Mouse (Mus musculus) stomach, embryonic 16.5 days (tissue): Measurements from ENCODE around the gene Gm14326. TPM values are rescaled to one million over a fixed set of nuclear protein-coding genes. Genes with fewer than 3 reads are reported as not detected.
"Not testable (repeated sequence)": the region's sequence is repeated elsewhere in the genome, so short reads cannot be mapped to it uniquely, and the experiment has no call there.

ENCODE experiments used
- ATAC-seq: fragments of 200-750 bp; cut with Nextera tagmentation; 2 replicates; pipeline ENCODE4 v1.8.0; 2017; ENCODE audit warnings: moderate number of reproducible peaks, moderate TSS enrichment; ENCODE audit not compliant: insufficient read depth, low FRiP score
- H3K27ac ChIP-seq: fragments of 300-500 bp; sonication (generic); 2 replicates; pipeline ENCODE4 v1.5.1; 2014; ENCODE audit warnings: low read length
- H3K27me3 ChIP-seq: fragments of 300-500 bp; sonication (generic); 2 replicates; pipeline ENCODE4 v1.6.1; 2014; ENCODE audit warnings: low read length, control low read depth, mixed read lengths; ENCODE audit not compliant: control insufficient read depth, insufficient read depth
- H3K36me3 ChIP-seq: fragments of 300-500 bp; sonication (generic); 2 replicates; pipeline ENCODE4 v1.6.1; 2014; ENCODE audit warnings: low read length; ENCODE audit not compliant: control insufficient read depth, insufficient read depth
- H3K4me1 ChIP-seq: fragments of 300-500 bp; sonication (generic); 2 replicates; pipeline ENCODE4 v1.6.1; 2014; ENCODE audit warnings: low read length, control low read depth, mixed read lengths; ENCODE audit not compliant: control insufficient read depth, insufficient read depth
- H3K4me2 ChIP-seq: fragments of 300-500 bp; sonication (generic); 2 replicates; pipeline ENCODE4 v1.6.1; 2014; ENCODE audit warnings: low read depth, low read length, mixed read lengths
- H3K4me3 ChIP-seq: fragments of 300-500 bp; sonication (generic); replicated peaks from 2 replicates; pipeline ENCODE4 v1.5.1; 2014; ENCODE audit warnings: mild to moderate bottlenecking, low read length
- H3K9ac ChIP-seq: fragments of 300-500 bp; sonication (generic); 2 replicates; pipeline ENCODE4 v1.6.1; 2014; ENCODE audit warnings: low read length
- H3K9me3 ChIP-seq: fragments of 300-500 bp; sonication (generic); replicated peaks from 2 replicates; pipeline ENCODE4 v1.6.1; 2016; ENCODE audit warnings: low read length, control low read depth; ENCODE audit not compliant: control insufficient read depth
- WGBS: fragments of 180-500 bp; shearing (Covaris S2); extraction: QIAGEN DNeasy Blood & Tissue Kit; methylation state at CpG from one replicate; pipeline ENCODE4 v1.1.7; 2014; 5-methylcytosine and 5-hydroxymethylcytosine counted together
- polyA plus RNA-seq: library from polyadenylated mRNA; unstranded; fragments of >200 nt; fragmentation: Nextera tagmentation; extraction: Ambion mirVana; gene quantifications from 2 replicates; pipeline ENCODE4 v1.2.1, GENCODE M21; 2015

Gm14326 gene
- 15.8 and 17.7 TPM in 2 replicates for polyA plus RNA-seq

- H3K27me3 ChIP-seq, H3K27ac ChIP-seq, H3K36me3 ChIP-seq, H3K9me3 ChIP-seq, ATAC-seq, H3K4me1 ChIP-seq: not testable (repeated sequence)
- Histone ChIP-seq H3K9ac (peak within 1 kb of the TSS; percentile 66), H3K4me3 (peak within 1 kb of the TSS; percentile 47), H3K4me2 (peak within 1 kb of the TSS; percentile 39; the same call in 1 of the 2 replicates)
- WGBS = 0% methylated on average over 4 of the region's 7 CpGs
Measured at GRCm38 (mm10) chr2:177957145-177957544, at the start of gene Gm14326. TSS of gene Gm14326 (minus strand) at chr2:177957297.

GRCm38 (mm10) chr2:177974814-177975213 lies 17.7 kb upstream of the Gm14326 start:
- H3K27ac ChIP-seq, H3K4me3 ChIP-seq, H3K9ac ChIP-seq, H3K4me1 ChIP-seq, ATAC-seq, H3K27me3 ChIP-seq, H3K36me3 ChIP-seq, H3K9me3 ChIP-seq, H3K4me2 ChIP-seq: not testable (repeated sequence)
- WGBS = 77% methylated on average over 7 of the region's 7 CpGs

GRCm38 (mm10) chr2:177956734-177957133 lies 363 bp downstream of the Gm14326 start:
- ATAC-seq, H3K36me3 ChIP-seq, H3K27me3 ChIP-seq, H3K4me1 ChIP-seq, H3K27ac ChIP-seq, H3K9me3 ChIP-seq: not testable (repeated sequence)
- Histone ChIP-seq H3K4me2 (peak overlapping the region; percentile 39; the same call in 1 of the 2 replicates), H3K4me3 (peak overlapping the region; percentile 47), H3K9ac (peak overlapping the region; percentile 66)
- under 1% methylated on average over 17 of the region's 18 CpGs for WGBS

GRCm38 (mm10) chr2:177925563-177926103 lies 31.5 kb downstream of the Gm14326 start, which contains the start of gene Zfp972:
TSS of gene Zfp972 (minus strand) at chr2:177925613.
- WGBS = 59% methylated on average over 3 of the region's 5 CpGs
- H3K4me1 ChIP-seq, H3K9ac ChIP-seq, H3K4me2 ChIP-seq, H3K27me3 ChIP-seq, ATAC-seq, H3K36me3 ChIP-seq, H3K9me3 ChIP-seq, H3K27ac ChIP-seq: not testable (repeated sequence)
- H3K4me3 ChIP-seq = peak within 1 kb of the TSS; percentile 31

GRCm38 (mm10) chr2:177903276-177903675 lies 53.8 kb downstream of the Gm14326 start:
- H3K4me2 ChIP-seq, H3K4me1 ChIP-seq, H3K36me3 ChIP-seq, H3K9me3 ChIP-seq, H3K27ac ChIP-seq, H3K4me3 ChIP-seq, H3K27me3 ChIP-seq, H3K9ac ChIP-seq, ATAC-seq: not testable (repeated sequence)
- no CpG with 5 or more reads among the region's 12 CpGs for WGBS

GRCm38 (mm10) chr2:177898171-177898570 lies 58.9 kb downstream of the Gm14326 start:
- H3K4me3 ChIP-seq, H3K9me3 ChIP-seq, H3K27ac ChIP-seq, H3K27me3 ChIP-seq, ATAC-seq, H3K4me2 ChIP-seq, H3K9ac ChIP-seq, H3K36me3 ChIP-seq, H3K4me1 ChIP-seq: not testable (repeated sequence)
- 82% methylated on average over 2 of the region's 3 CpGs for WGBS

- H3K4me2 ChIP-seq, H3K36me3 ChIP-seq, H3K9ac ChIP-seq, ATAC-seq, H3K27ac ChIP-seq, H3K4me1 ChIP-seq, H3K9me3 ChIP-seq, H3K27me3 ChIP-seq: not testable (repeated sequence)
- H3K4me3 ChIP-seq = peak within 1 kb of the TSS; percentile 13; the same call in 1 of the 2 replicates
- 41% methylated on average over 8 of the region's 13 CpGs for WGBS
Measured at GRCm38 (mm10) chr2:177897046-177897578, 60.0 kb downstream of the Gm14326 start, which contains the start of gene Gm14327. TSS of gene Gm14327 (plus strand) at chr2:177897096.

- H3K4me2 ChIP-seq, ATAC-seq, H3K4me3 ChIP-seq, H3K9ac ChIP-seq, H3K9me3 ChIP-seq, H3K36me3 ChIP-seq, H3K4me1 ChIP-seq, H3K27me3 ChIP-seq, H3K27ac ChIP-seq: not testable (repeated sequence)
- 93% methylated on average over 14 of the region's 14 CpGs for WGBS
Measured at GRCm38 (mm10) chr2:177887743-177888142, 69.4 kb downstream of the Gm14326 start.
